8 mouse cellular contexts compared by ENCODE assay signal in the genomic region with DNA sequence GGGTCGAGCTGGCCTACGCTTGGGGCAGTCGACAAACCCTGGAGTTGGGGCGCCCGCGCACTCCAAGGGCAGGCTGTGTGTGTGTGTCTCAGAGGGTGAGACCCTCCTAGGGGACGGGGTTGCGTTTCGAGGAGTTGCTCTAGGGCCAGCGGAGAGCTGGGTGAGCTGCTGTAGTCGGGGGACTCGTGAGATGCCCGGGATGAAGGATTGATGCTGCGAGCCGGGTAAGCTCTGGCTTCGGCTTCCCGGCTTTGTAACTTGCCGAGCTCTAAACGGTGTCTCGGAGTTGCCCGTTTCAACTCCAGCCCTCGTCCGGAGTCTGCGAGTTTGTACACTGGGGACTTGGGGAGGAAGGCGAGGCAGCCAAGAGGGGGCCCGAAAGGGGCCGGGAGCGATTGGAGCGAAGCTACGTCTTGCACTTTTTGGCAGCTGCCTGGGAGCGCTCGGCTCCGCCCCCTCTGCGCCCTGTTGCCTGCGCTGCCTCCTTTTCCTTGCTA. TPM values are rescaled to one million over a fixed set of nuclear protein-coding genes. Genes with fewer than 3 reads are reported as not detected.
DNase-seq lines count a peak whose midpoint lies in the region; ATAC-seq and TF ChIP-seq lines count a peak whose summit lies in the region.

No protein-coding gene starts in this region.

- H3K36me3 ChIP-seq in embryonic facial prominence, embryonic 12.5 days, result peaks cover 7% of the 10 kb centered on the region; the same call in 1 of the 2 replicates
- H3K36me3 ChIP-seq in kidney, adult 2 months (ENCODE audit: control insufficient read depth, insufficient read depth, low read length), result peaks cover 5% of the 10 kb centered on the region
- peaks cover 20% of the 10 kb centered on the region for H3K36me3 ChIP-seq in limb, embryonic 13.5 days
- peaks cover 10% of the 10 kb centered on the region; the same call in 1 of the 2 replicates for H3K36me3 ChIP-seq in midbrain, embryonic 15.5 days (replicated peaks)

- peak overlapping the region; percentile 81 for H3K4me2 ChIP-seq in embryonic facial prominence, embryonic 12.5 days (replicated peaks)
- peak overlapping the region; percentile 79 for H3K4me2 ChIP-seq in limb, embryonic 13.5 days (replicated peaks)
- peak overlapping the region; percentile 97 for H3K4me2 ChIP-seq in midbrain, embryonic 15.5 days

- H3K27ac ChIP-seq in embryonic facial prominence, embryonic 12.5 days, result peak overlapping the region; percentile 97
- no peak overlapping the region for H3K27ac ChIP-seq in kidney, adult 2 months (ENCODE audit: insufficient read depth, low read depth, low read length)
- H3K27ac ChIP-seq in limb, embryonic 13.5 days, result peak overlapping the region; percentile 97
- peak overlapping the region; percentile 97 for H3K27ac ChIP-seq in midbrain, embryonic 15.5 days

- H3K9me3 ChIP-seq in embryonic facial prominence, embryonic 12.5 days, result no peaks in the 10 kb centered on the region
- no peaks in the 10 kb centered on the region for H3K9me3 ChIP-seq in limb, embryonic 13.5 days
- H3K9me3 ChIP-seq in midbrain, embryonic 15.5 days, result no peaks in the 10 kb centered on the region

- peak overlapping the region; percentile 78 for H3K4me3 ChIP-seq in embryonic facial prominence, embryonic 12.5 days
- H3K4me3 ChIP-seq in kidney, adult 2 months (ENCODE audit: insufficient read depth, low read depth, low read length), result peak overlapping the region; percentile 79
- peak overlapping the region; percentile 97 for H3K4me3 ChIP-seq in limb, embryonic 13.5 days
- peak overlapping the region; percentile 95 for H3K4me3 ChIP-seq in midbrain, embryonic 15.5 days

- TF ChIP-seq POLR2A in kidney, adult 2 months (IDR thresholded peaks at IDR 0.05; ENCODE audit: low read depth, low read length), result no peak

- peak; percentile 83 for DNase-seq in 3134 (ENCODE audit: extremely low read depth, insufficient read length, low spot score)
- DNase-seq in adrenal gland, postnatal 25 days, result peak; percentile 76
- peak; percentile 82 to 85 for DNase-seq in heart, adult 18-20 months
- peak; percentile 78 for DNase-seq in kidney, adult 2 months
- peak; percentile 55 to 63 for DNase-seq in spleen, postnatal 36 days (ENCODE audit: low spot score in 2 of 2)

- H3K4me1 ChIP-seq in embryonic facial prominence, embryonic 12.5 days, result no peaks in the 10 kb centered on the region; the same call in 1 of the 2 replicates
- no peaks in the 10 kb centered on the region for H3K4me1 ChIP-seq in kidney, adult 2 months (ENCODE audit: control insufficient read depth, insufficient read depth, low read length)
- peaks cover 8% of the 10 kb centered on the region; the same call in 1 of the 2 replicates for H3K4me1 ChIP-seq in limb, embryonic 13.5 days
- H3K4me1 ChIP-seq in midbrain, embryonic 15.5 days, result peaks cover 17% of the 10 kb centered on the region

- no peak for TF ChIP-seq CTCF in kidney, adult 2 months (conservative IDR thresholded peaks at IDR 0.05; ENCODE audit: insufficient read depth, insufficient read length, low read depth, low read length)

- no peaks in the 10 kb centered on the region for H3K27me3 ChIP-seq in embryonic facial prominence, embryonic 12.5 days
- H3K27me3 ChIP-seq in kidney, adult 2 months (replicated peaks; ENCODE audit: control insufficient read depth, insufficient read depth, low read length), result no peaks in the 10 kb centered on the region
- H3K27me3 ChIP-seq in limb, embryonic 13.5 days, result no peaks in the 10 kb centered on the region
- 0 out of 2 replicates have a peak, but pooled peaks cover 4% of the 10 kb centered on the region for H3K27me3 ChIP-seq in midbrain, embryonic 15.5 days (replicated peaks)

- H3K9ac ChIP-seq in embryonic facial prominence, embryonic 12.5 days, result peak overlapping the region; percentile 97
- H3K9ac ChIP-seq in limb, embryonic 13.5 days, result peak overlapping the region; percentile 94
- peak overlapping the region; percentile 90 for H3K9ac ChIP-seq in midbrain, embryonic 15.5 days

- WGBS in embryonic facial prominence, embryonic 12.5 days, result under 1% methylated on average over 35 of the region's 35 CpGs
- WGBS in kidney, adult 2 months, result under 1% methylated on average over 35 of the region's 35 CpGs
- WGBS in limb, embryonic 13.5 days, result under 1% methylated on average over 35 of the region's 35 CpGs
- WGBS in midbrain, embryonic 15.5 days, result under 1% methylated on average over 35 of the region's 35 CpGs

- peak; percentile 61 for ATAC-seq in embryonic facial prominence, embryonic 12.5 days (ENCODE audit: insufficient number of reproducible peaks, insufficient read depth, low FRiP score, low TSS enrichment)
- peak; percentile 80 for ATAC-seq in limb, embryonic 13.5 days (ENCODE audit: low FRiP score, low read depth)
- peak; percentile 68 for ATAC-seq in midbrain, embryonic 15.5 days (replicated peaks)

RNA-seq across cellular contexts. Expression of gene Mier3, which starts 6.6 kb away (rescaled TPM):
- total RNA-seq in adrenal gland, postnatal 25 days (2021), result 38.7 and 41.3 TPM in 2 replicates
- polyA plus RNA-seq in embryonic facial prominence, embryonic 12.5 days (2016; fragmentation: Nextera tagmentation; extraction: Ambion mirVana), result 24.9 and 28.3 TPM in 2 replicates
- 10 to 100 TPM; 13.8 to 15.1 TPM for total RNA-seq in heart, adult 18-20 months (2021)
- polyA plus RNA-seq in kidney, adult 2 months (2012; rRNA removed), result 3.9 and 4.7 TPM in 2 replicates
- 26.9 and 27.5 TPM in 2 replicates for polyA plus RNA-seq in limb, embryonic 13.5 days (2015; fragmentation: Nextera tagmentation; extraction: Ambion mirVana)
- polyA plus RNA-seq in midbrain, embryonic 15.5 days (2015; fragmentation: Nextera tagmentation; extraction: Ambion mirVana), result 16.3 and 18.3 TPM in 2 replicates
